Mouse (Mus musculus) common myeloid progenitor, adult 5-6 weeks (primary cell): ENCODE measurements around the gene BC025920. TPM values are rescaled to one million over a fixed set of nuclear protein-coding genes. Genes with fewer than 3 reads are reported as not detected.

ENCODE experiments used
- ATAC-seq: replicated peaks from 2 replicates; pipeline ENCODE4 v1.8.0; 2016; ENCODE audit warnings: low read depth, mild to moderate bottlenecking, moderate TSS enrichment, inconsistent platforms; ENCODE audit not compliant: poor library complexity, severe bottlenecking
- total RNA-seq: library from RNA; stranded (forward); fragments of 200-1000, 187-1606 nt; gene quantifications from 2 replicates; pipeline ENCODE4 v1.2.3, GENCODE M21; 2017

BC025920 gene
- 1.4 and 2.1 TPM in 2 replicates for total RNA-seq

DNA sequence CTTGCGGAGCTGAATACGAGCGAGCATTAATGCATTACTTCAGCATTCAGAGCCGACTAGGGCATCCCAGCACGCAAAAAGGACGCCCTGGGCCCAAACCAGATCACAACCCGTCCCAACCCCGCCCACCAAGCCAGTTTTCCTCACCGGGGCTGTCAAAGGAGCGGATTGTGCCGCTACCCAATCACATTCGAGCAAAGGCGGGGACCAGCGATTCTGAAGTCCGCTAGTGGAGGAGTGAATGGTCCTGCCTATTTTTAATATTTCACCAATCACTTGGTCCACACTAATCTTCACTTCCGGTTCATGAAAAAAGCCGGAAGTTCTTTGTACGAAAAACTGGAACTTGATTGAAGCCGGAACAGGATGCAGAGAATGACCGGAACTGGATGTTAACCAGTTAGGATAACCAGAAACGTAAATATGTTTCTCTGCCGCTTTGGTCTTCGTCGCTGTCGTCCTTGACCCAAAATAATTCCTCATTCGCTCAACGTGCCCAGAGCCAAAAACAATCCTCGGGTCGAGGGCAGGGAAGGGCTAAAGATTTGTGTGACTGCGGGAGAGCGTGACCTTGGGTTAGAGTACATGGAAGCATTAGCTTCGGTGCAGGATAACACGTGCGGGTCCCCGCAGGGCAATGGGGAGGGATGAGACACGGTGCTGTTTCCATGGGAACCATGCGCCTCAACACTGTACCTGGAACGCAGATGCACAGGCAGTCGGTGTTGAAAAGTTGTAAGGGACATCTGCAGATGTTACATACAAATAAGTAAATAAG, at the start of gene BC025920:
Gene BC025920 (plus strand): TSS at position 297 of the 778 bp plus-strand sequence.
- peak; percentile 81 for ATAC-seq

GRCm38 (mm10) chr10:81556282-81556681, 49.8 kb upstream of the BC025920 start:
- ATAC-seq: no peak

GRCm38 (mm10) chr10:81557491-81557890, 48.6 kb upstream of the BC025920 start:
- ATAC-seq: no peak

DNA sequence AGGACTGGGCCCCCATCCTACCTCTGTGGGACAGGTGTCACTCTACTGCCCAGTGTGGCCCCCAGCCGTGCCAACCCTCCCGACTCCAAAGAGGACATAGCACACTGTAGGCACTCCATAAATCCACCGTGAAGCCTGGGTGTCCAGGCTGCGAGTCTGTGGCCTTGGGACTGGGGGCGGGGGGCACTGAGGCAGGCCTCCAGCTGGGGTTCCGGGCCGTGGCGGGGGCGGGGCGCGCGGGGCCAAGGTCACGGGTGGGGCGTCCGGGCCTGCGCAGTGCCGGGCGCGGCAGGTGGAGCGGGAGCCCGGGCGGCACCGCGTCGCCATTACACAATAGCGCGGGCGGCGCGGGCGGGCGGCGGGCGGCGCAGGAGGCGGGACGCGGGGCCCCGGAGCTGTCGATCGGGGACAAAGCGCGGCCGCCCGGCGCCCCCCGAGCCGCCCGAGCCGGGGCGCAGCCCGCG, 46.9 kb upstream of the BC025920 start, which contains the start of gene Aes:
Gene Aes (plus strand): TSS at position 326 of the 464 bp plus-strand sequence.
- ATAC-seq: no peak; the same call in 1 of the 2 replicates

DNA sequence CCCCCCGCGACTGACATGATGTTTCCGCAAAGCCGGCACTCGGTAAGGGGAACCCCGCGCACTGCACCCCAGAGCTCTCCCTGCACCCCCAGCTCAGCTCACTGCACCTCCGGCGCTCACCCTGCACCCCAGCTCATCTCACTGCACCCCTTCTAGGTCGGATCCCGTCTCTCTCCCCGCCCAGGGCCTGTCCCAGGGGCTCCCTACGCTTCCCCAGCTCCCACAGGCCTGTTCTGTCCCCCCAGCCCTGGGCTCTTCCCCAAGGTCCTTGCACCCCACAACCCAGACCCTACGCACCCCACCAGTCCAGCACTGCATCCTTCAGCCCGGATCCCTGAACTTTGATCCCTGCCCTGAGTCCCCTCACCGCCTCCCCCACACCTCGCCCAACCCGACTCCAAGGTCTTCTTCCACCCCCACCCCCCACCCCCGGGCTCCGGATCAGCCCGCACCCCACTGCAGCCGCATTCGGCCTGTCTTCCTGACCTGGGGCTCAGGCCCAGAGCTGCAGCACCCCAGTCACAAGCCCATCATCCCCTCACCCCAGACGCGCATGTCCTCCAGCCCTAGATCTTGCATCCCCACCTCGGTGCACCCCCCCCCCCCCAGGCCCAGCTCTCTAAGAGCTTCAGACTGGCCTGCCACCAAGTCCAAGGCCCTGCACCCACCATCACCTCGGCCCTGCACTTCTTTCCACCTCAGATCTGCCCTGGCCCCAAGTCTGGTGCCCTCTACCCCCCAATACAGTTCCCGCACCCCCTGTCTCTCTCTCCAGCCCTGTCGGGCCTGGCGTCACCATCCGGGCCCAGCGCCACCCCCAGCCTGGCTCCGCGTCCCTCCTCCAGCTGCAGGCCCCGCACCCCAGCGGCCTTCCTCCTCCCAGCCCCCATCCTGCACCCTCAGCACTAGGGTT, 46.2 kb upstream of the BC025920 start:
- ATAC-seq: peak; percentile 51

DNA sequence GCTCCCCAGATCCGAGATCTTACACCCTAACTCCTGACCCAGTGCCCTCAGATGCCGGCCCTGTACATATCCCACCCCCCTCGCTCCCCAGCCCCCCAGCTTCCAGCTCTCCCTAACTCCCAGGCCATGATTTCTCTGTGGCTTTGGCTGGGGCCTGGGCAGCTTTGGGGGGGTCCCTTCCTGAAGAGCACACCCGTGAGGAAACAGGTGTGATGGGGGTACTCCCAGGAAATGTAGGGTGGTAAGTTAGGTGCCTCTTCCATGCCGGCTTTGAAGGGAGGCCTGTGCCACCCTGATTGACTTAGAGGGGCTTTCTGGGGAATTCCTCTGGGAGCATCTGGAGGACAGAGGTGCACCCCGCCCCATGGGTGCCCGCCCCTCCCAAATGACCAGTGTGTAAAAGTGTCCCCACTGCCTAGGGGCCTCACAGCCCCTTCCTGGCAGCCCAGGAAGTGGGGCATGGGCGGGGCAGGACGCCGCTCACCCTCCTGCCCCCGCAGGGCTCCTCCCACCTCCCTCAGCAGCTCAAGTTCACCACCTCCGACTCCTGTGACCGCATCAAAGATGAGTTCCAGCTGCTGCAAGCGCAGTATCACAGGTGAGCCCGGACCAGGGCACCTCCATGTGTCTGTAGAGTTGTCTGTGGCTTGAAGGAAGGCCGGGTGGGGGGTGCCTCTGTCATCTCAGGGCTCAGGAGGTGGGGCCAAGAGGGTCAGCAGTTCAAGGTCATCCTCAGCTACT, 45.2 kb upstream of the BC025920 start:
- peak; percentile 61 for ATAC-seq

GRCm38 (mm10) chr10:81562411-81562810, 43.7 kb upstream of the BC025920 start:
- ATAC-seq: no peak

DNA sequence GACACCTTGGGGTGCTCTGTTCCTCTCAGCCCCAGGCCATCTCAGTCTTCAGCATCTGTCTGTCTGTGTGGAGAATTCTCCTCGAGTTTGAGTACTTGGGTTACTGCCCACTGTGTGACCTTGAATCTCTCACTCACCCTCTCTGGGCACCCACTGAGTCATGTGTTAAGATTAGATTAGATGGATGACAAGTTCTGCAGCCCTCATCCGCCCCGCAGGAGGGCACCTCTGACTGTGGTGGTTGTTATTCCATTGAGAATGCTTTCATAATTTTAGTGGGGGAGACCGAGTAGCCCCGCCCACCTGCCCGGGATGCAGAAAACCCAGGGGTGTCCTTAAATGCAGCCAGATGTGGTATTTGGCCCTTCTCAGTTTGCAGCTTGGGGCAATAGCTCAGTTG, 42.6 kb upstream of the BC025920 start:
- ATAC-seq: no peak

- ATAC-seq: no peak
Measured at GRCm38 (mm10) chr10:81564216-81564615, 41.9 kb upstream of the BC025920 start.

DNA sequence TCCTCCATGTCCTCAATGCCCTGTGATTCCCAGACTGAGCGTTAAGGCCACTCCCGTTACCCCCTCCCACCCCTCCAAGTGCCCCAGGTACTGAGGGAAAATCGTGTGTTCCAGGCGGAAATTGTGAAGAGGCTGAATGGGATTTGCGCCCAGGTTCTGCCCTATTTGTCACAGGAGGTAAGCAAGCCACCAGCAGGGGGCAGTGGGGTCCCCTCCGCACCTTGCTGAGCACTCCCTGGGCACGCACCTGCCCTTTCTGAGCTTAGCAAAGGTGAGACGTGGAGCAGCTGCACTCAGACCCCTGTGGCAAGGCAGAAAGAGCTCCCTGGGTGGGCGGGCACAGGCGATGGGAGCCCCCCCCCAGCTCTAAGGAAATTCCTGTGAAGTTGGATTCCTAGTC, 41.3 kb upstream of the BC025920 start:
- no peak for ATAC-seq

DNA sequence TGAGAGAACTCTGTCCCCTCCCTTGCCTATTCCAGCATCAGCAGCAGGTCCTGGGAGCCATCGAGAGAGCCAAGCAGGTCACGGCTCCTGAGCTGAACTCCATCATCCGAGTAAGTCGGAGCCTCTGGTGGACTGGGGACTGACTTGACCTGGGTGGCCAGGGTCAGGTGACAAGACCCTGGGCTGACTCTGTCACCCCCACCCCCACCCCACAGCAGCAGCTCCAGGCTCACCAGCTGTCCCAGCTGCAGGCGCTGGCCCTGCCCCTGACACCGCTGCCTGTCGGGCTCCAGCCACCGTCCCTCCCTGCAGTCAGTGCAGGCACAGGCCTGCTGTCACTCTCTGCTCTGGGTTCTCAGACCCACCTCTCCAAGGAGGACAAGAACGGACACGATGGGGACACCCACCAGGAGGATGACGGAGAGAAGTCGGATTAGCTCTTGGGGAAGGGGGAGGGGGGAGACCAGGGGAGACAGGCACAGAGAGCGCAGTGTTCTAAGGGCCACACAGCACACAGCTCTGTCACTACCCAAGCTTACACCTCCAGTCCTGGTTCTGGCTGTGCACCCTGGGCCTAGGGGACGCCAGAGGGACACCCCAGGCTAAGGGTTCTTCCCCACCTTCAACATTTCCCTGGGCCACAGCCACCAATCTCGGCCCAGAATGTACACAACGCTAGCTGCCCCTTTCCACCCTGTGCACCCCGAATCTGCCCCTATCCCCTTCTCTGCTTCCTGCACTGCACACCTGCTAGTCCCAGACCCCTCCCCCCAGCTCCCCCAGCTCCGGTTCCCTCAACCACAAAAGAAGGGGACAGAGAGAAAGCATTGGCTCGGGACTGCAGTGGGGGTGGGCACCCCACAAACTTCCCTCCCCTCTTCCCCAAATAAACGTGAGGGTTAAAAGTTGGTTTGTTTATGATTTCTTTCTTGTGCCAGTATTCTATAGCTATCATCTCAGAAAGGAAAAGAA, 40.5 kb upstream of the BC025920 start:
- ATAC-seq: no peak

GRCm38 (mm10) chr10:81568381-81569191, 37.5 kb upstream of the BC025920 start:
- ATAC-seq: no peak

- no peak for ATAC-seq
Measured at GRCm38 (mm10) chr10:81569507-81570237, 36.4 kb upstream of the BC025920 start.

GRCm38 (mm10) chr10:81570238-81570800, 35.8 kb upstream of the BC025920 start:
- no peak for ATAC-seq

- peak; percentile 45 for ATAC-seq
Measured at GRCm38 (mm10) chr10:81570831-81571500, 35.1 kb upstream of the BC025920 start.

GRCm38 (mm10) chr10:81571501-81571876, 34.6 kb upstream of the BC025920 start:
- ATAC-seq: peak; percentile 89
